Mouse (Mus musculus) ovary, postnatal 14 days (tissue): ENCODE measurements around the gene Ezr.
A peak's percentile ranks its signal among the peaks of the same experiment; 100 is the strongest.

Experiments used
- DNase-seq: peaks from one replicate; pipeline ENCODE4 v3.0.0; 2022; ENCODE audit warnings: low spot score

Ezr gene

DNA sequence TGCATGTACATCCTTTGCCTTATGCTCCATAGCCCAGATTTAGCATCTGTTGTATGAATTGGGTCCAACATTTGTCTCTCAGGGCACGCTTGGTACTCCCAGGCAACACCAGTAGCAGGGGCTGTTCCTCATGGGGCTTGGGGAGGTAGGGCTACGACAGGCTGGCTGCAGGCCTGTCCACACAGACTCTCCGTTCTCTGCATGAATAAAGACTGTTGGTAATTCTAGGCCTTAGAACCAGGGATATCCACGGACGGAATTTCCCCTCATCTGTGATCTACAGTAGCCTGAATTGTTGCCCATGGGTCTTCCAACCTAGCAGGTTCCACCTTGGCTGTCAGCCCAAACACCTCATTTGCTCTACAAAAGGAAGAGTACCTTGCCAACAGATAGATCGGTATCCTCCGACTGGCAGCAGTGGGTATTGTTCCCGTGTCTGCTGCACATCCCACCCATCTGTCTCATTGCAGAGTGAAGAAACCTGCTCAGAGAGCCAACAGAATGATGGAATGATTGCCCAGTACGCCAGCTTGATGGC is 7.1 kb upstream of the Ezr start:
- no peak for DNase-seq

DNA sequence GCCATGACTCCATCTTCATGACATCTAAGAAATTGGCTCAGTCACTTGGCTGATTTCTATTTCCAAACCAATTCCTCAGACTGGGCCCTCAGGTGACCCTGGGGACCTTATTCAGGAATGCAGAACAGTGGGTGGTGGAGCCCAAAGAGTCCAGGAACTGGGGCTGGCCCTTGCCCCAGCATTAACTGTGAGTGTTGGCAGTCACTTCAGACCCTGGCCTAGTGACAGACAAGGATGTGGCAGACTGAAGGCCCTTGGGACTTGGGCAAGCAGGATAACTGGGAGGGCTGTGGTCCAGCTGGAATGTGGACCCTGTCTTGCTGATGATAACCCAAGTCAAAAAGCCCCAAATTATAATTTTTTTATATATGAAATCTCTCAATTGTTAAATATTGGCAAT is 6.5 kb upstream of the Ezr start:
- DNase-seq, result no peak

DNA sequence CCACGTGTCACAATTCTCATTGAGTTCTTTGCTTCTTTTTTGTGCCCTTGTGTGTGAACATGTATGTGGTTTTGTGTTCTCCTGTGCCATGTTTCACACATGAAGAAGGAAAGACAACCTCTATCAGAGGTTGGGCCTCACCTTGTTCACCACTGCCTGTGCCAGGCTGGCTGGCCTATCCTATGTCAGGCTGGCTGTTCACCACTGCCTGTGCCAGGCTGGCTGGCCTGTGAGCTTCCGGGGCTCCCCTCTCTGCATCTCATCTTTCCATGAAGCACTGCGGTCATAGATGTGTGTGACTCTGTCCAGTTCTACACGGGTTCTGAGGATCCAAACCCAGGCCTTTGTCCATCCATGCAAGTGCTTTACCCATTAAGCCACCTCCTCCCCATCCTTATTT is 4.7 kb upstream of the Ezr start:
- no peak for DNase-seq

DNA sequence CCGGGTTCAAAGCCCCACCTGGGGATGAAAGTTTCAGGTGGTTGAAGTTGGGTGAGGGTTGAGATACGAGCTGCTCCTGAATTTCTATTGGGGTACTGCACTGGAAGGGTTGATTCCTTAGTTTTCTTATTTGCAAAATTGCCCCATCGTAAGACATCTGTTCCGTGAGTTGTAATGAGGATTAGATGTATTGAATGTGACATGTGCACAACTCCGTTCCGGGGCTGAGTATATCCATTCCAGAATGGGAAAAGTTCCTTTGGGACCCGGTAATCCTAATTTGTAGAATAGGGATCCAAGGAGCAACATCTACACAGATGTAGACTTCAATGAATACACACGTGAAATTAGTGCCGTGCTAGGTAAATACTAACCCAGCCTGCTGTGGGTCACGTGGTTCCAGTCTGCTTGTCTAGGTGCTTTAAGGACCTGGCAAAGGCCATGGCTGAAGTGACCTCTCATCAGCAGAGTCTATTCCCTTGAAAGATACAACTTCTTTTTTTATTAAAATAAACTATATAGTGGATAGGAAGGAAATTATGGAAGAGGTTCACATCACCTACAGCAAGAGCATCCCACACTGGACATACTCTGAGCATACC is 1.3 kb upstream of the Ezr start:
- no peak for DNase-seq

DNA sequence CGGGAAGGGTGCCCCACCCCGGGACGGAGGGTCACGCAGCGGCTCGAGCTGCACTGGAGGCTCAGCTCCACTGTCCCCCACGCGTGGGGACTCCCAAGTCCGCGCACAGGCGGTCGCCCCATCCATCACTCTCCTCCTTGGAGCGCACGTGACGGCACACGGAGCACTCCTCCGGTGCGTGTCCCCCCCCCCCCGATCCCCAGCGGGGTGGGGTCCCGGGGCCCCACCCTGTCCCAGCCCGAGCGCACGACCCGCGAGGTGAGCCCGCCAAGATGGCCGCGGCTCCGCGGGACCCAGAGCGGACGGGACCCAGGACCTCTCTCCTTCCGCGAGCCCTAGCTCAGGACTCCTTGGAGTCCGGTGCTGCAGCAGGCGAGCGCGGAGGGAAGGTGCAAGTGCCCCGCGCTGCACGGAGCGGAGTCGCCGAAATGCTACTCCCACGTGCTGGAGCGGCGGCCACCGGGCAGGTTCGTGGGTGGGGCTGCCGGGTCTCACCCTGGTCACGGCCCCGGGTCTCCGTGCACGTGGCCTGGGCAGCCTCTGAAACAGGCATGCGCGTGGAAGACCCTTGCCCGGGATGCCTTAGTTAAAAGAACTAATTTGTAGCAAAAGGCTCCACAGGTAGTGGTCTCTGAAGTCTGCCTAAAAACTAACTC is 550 bp upstream of the Ezr start:
- DNase-seq, result peak; percentile 46

DNA sequence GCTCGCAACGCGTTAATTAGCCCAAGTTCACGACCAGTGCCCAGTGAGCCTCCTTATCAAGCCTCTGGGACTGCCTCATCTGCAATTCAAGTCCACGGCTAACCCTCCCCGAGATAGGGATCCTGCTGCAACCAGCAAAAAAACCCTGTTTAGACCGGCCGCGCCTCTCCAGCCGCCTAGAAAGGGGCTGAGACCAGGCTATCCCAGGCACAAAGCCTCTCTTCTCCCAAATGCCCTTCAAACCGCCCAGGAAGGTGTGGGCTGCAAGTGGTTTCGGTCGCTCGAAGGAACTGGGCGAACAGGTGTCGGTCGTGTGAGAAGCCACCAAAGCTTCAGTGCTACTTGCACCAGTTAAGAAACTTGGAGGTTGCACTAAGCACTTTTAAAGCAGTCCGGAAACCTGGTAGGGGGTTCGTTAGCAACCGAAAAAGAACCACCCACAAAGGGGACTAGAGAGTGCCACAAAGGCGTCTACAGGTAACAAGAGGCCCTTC is 504 bp downstream of the Ezr start:
- DNase-seq, result no peak

DNA sequence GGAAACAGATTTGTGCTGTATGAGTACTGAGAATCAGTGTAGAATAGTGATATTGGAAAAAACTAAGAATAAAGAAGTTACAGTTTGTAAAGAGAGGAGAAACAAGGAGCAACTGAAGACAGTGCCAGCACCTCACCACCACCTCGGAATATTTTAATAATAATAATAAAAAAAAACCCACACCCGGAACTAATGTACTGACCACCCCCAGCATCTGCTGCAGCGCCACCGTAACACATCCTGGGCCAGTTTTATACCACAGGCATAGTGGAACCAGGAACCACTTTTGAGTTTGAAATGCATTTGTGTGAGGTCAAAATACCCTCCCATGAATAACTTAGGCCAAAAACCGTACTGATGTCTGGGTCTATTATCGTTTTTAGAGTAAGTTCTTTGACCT is 1.3 kb downstream of the Ezr start:
- no peak for DNase-seq

DNA sequence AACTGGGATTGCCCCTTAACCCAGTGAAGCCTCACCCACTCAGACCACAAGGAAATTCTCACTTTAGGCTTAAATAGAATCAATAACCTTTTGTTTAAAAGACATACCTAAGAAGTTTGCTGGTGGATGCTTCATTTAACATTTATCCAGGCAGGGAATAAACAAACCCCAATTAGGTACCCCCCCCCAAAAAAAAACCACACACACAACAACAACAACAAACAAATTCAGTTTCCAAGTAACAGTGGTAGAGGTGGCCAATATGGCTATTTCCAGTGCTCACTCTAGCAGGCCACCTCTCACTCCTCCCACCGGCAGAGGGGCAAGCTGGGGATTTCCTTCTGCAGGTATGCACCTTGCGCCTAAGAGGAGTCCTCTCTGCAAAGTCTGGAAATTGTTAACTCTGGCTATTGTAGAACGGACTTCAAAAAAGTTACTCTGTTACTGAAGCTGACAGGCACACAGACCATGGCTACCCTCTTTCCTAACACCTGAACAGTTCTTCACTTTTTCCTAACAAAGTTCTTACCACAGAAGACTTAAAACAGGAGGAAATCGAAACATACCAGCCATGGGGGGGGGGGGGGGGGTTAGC is 2.0 kb downstream of the Ezr start:
- no peak for DNase-seq

DNA sequence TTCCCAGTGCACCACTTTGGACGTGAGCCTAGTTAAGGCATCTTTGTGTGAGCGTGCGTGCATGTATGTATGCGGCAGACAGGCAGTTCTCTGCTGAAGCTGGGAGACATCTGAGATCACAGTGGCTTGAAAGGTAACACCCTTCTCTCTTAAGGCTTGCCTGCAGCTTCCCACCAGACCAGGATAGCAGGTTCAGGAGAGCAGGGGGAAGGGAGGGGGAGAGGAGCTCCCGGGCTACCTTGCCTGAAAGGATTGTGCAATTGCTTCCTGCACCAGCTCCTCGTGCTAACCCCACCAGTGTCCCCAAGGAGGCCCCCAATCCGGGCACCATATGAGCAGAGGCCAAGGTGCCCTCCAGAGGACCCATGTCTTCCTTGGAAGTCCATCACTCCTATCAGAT is 3.0 kb downstream of the Ezr start:
- DNase-seq, result no peak

DNA sequence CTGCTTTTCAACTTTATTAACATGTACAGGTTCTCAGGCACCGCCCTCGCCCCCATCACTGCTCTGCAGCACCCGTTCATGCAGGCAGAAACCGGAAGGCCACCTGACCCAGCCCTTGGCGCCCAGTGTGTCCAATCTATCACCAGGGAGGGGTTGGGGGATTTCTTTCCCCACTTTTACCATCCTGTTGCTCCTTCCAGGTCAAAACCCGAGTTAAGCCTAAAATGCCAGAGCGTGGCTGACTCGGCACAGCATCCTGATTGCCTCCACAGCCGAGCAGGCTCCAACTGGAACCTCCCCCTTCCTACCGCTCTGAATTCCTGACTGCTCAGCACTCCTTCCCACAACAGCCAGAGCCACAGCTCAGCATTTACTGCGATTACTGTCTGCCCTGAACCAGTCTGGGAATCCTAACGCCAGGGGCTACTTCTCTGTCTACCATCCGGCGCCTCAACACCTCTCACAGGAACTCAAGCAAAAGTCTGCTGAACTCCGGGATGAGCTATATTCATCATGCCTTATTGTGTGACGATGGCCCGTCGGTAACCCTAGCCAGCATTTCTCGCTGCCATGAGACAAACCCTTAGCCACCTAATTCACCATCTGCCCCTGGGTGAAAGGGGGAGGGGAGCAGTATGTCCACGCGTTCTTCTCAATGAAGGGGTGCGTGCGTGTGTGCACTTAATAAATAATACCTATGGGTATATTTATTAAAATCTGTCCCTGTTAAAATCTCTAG is 3.6 kb downstream of the Ezr start:
- peak; percentile 38 for DNase-seq

DNA sequence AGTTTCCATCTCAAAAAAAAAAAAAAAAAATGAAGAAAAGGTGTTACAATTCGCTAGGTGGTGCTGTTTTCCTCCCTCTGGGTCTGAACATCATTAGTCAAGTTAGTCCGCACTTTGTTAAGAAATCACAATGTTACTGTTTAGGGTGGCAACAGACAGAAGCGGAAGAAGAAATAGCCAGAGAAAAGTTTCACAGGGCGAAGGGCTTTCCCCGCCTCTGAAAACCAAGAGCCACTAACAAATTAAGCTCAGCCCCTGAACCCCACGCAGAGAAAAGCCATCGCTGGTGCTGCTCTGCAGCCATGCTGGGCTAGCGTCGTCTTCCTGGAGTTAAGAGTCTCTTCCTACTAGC is 4.3 kb downstream of the Ezr start:
- peak; percentile 27 for DNase-seq

DNA sequence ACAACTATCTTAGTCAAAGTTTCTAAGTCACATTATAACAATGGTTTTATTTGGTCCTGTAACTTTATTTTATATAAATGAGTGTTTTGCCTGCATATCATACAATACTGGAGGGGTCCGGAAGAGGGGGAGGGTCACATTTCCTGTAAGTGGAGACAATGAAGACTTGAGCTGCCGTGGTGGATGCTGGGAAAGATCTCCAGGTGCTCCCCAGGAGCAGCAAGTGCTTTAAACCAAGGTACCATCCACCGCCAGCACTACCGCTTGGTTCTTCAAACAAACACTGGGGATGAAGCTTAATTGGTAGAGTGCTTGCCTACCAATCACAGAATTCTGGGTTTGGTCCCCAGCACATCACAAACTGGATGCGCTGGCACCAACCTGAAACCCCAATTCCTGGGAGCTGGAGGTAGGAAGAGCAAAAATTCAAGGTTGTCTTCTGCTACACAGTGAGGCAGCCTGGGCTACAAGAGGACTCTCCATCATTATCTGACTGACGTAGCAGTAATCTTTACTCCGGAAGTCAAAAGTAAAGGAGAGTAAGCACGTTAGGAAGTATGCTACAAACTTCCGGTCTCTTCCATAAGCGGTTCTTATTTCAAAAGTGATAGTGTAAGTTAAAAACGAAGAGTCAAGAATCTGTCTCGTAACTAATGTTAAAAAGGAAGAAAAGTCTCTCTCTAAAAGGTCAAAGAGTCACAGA is 4.8 kb downstream of the Ezr start:
- no peak for DNase-seq

DNA sequence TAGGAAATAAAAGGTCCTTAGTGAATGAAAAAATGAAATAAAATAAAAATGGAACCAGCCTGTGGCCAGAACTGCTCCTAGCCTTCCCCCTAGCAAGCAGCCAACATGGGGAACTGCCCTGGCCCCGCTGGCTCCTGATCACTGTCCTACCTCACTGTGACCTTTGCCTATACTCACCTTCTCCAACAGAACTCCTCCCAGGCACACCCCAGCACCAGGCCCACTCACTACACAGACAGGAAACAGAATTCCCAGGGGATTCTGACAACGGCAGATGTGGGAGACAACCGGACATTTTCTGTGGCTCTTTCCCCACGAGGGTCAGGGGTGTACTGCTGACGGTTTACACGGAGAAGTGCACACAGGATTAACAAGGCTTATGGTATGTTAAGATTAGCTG is 5.5 kb downstream of the Ezr start:
- no peak for DNase-seq

DNA sequence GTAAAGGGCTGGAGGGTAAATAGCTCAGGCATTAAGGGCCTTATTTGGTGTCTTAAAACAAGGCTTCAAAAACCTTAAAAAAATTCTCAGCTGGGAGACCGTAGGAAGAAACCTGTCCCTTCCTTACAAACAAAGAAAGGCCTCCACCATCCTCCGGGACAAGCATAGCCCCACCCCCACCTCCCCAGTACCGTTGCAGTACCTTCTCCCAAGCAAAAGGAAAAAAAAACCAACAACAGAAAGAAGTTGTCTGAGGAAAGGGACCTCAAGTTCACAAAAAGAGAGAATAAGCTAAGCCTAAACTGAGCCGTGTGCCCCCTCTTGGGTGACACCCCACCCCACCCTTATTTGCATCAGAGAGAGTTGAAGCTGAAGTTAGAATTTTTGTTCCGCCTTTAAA is 6.0 kb downstream of the Ezr start:
- DNase-seq, result no peak

DNA sequence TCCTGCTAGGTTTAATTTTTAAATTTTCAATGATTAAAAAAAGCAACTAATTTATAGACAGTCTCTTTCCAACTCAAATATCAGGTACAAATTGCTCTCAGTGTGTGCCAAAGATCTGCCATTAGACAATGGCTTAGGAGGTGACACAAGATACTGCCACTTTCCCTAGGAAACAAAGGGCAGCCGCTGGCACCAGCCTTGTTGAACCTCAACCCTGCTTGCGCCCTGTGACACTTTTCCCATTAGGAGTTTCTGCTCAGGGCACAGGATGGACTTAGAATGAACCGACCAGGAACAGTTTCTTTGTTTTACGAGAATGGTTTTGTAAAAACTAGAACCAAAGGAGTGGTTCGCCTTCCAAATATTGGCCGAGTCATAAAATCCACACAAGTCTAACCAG is 6.5 kb downstream of the Ezr start:
- no peak for DNase-seq

DNA sequence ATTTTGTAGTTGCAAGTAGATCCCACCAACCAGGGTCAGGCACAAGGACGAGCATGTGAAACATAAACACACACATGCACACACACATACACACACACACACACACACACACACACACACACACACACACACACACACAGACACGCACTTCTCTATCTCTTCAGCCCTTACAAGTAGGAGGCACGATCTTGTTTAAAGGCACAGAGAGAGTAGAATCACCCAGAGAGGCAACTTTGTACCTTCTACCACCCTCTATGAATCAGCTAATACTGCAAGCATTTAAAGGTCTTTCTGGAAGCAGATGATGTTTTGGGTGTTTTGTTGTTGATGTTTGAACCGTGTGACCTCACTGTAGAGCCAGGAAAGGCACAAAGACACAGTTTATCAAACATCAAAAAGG is 6.9 kb downstream of the Ezr start:
- DNase-seq, result no peak

DNA sequence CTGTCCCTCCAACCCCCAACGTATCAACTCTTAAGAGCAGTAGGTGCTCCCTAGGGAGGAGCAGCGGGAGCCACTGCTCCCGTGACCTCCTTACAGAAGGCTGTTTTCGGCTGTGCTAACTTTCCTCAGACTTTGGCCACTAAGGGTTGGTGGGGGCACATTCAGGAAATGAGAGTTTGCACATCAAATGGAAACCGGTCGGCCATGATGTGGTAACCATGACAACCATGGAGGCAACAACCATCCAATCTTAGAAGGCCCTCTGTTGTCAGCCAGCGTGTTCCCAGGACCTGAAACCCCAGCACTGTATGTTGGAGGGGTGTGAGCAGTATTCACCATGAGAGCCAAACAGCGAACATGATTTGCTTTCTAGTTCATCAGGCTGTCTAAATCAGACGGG is 7.4 kb downstream of the Ezr start:
- DNase-seq, result no peak

DNA sequence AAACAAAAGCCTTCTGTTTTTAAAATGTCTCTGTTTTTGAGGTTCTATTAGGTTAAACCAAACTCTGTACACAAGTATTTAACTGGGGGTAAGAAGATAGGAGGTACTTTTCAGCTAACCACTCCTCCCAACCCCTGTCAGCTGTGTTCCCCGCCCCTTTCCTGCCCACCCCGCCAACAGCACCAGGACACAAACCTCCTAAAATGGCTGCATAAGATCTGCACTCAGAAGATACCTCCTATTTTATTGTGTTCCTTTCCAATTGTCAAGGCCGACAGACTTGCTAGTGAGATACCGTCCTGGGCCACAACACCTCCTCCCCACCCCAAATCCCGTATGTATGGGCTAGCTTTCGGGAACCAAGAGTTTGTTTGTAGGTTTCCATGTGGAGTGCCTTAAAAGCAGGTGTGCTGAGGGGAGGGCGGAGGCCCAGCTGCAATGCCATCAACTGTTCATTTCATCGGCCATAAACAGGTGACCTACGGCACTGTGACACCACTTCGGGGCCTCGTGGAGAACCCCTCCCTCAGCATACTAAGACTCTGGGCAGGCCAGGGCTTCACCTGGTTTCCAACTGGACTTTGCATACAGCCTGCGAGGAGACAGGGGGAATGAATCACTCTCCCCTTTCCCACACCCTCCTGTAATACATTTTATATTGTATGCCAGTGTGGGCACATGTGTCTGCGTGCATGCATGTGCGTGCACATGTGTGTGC is 9.2 kb downstream of the Ezr start:
- DNase-seq, result no peak

DNA sequence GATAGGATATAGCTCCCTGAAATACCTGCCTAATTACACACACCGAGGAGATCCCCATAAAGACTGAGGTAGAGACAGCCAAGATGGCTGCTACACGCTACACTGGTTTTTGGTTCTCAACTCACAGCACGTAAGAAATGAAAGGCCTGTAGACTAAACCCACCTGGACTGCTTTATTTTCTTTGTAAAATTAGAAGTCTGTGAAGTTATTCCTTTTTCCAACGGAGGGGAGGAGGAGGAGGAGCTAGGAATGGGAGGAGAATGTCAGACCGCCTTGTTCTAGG is 10.2 kb downstream of the Ezr start:
- DNase-seq, result no peak

DNA sequence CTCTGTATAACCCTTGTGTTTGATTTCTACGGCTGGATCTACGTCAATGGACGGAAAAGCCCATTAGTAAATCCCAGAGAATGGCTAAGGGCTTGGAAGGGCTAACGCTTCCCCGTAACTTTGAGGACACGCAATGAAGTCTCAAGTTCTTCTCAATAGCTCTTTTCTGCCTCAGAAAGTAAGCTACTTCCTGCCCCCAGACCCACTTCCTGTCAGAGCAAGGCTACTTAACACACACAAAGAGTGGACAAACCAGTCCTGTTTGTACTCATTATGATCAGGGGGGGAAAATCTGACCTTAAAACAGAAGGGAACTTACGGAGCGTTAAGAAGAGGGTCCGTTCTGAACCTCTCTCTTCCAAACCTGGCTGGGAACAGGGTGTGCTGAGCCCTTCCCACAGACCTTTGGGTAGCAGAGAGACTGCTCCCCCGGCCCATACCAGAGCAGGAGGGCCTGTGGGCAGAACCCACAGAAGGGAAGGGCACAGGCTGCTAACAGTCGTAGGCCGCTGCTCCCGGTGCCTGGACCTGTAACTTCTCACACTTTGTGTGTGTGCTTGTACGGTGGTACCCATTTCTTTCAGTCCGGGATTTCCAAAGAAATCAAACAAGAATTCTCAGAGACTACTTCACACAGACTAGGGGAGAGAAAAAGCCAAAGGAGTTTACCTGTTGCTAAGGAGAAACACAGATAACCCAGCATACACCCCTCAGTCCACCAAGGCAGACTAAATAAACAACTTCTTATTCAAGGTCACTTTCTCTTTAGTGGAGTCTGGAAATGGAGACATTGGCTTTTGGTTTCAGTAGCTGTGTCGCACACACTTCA is 10.7 kb downstream of the Ezr start:
- DNase-seq, result no peak

DNA sequence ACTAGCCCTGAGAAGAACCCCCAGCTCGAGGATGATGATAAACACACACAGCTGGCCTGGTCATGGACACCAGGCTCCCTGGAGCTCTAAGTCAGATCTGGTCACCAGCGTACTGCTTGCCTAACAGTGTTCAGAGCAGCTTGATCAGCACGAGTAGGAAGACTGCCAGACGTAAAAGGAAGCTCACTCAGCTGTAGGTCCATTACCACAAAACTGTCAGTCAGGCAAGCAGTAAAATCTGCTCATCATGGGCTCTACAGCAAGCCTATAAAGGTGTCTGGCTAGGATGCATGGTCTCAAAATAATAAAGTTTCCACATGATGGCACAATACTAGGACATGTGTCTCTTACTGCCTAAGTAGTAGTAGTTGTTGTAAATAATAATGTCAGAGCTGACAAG is 13.0 kb downstream of the Ezr start:
- no peak for DNase-seq
